Mouse (Mus musculus) neural tube, embryonic 13.5 days (tissue): ENCODE results near the gene Tfam. TPM values are rescaled to one million over a fixed set of nuclear protein-coding genes. Genes with fewer than 3 reads are reported as not detected.

Experiments used
- ATAC-seq: fragments of 200-750 bp; cut with Nextera tagmentation; 2 replicates; pipeline ENCODE4 v1.8.0; 2017; ENCODE audit warnings: low read depth, mild to moderate bottlenecking, moderate TSS enrichment, moderate library complexity
- H3K27ac ChIP-seq: fragments of 300-500 bp; sonication (generic); replicated peaks from 2 replicates; pipeline ENCODE4 v1.5.1; 2015; ENCODE audit warnings: moderate library complexity, mild to moderate bottlenecking, inconsistent platforms
- H3K27me3 ChIP-seq: fragments of 300-500 bp; sonication (generic); 2 replicates; pipeline ENCODE4 v1.6.1; 2015; ENCODE audit warnings: mild to moderate bottlenecking, inconsistent platforms
- H3K36me3 ChIP-seq: fragments of 300-500 bp; sonication (generic); 2 replicates; pipeline ENCODE4 v1.6.1; 2015; ENCODE audit warnings: mild to moderate bottlenecking, inconsistent platforms
- H3K4me1 ChIP-seq: fragments of 300-500 bp; sonication (generic); replicated peaks from 2 replicates; pipeline ENCODE4 v1.6.1; 2015; ENCODE audit warnings: inconsistent platforms
- H3K4me2 ChIP-seq: fragments of 300-500 bp; sonication (generic); 2 replicates; pipeline ENCODE4 v1.6.1; 2015; ENCODE audit warnings: inconsistent platforms, mild to moderate bottlenecking, moderate library complexity
- H3K4me3 ChIP-seq: fragments of 300-500 bp; sonication (generic); 2 replicates; pipeline ENCODE4 v1.5.1; 2015; ENCODE audit warnings: mild to moderate bottlenecking, inconsistent platforms
- H3K9ac ChIP-seq: fragments of 300-500 bp; sonication (generic); 2 replicates; pipeline ENCODE4 v1.6.1; 2015; ENCODE audit warnings: moderate library complexity, mild to moderate bottlenecking, inconsistent platforms
- H3K9me3 ChIP-seq: fragments of 300-500 bp; sonication (generic); 2 replicates; pipeline ENCODE4 v1.6.1; 2016; ENCODE audit warnings: inconsistent platforms
- WGBS: fragments of 180-500 bp; shearing (Covaris S2); methylation state at CpG from one replicate; pipeline ENCODE4 v1.1.7; 2015; 5-methylcytosine and 5-hydroxymethylcytosine counted together
- polyA plus RNA-seq: library from polyadenylated mRNA; unstranded; fragments of >200 nt; fragmentation: Nextera tagmentation; extraction: Ambion mirVana; gene quantifications from 2 replicates; pipeline ENCODE4 v1.2.1, GENCODE M21; 2015

The Tfam gene
- polyA plus RNA-seq, 1 experiment from 2014 or later: 56.6 TPM

DNA sequence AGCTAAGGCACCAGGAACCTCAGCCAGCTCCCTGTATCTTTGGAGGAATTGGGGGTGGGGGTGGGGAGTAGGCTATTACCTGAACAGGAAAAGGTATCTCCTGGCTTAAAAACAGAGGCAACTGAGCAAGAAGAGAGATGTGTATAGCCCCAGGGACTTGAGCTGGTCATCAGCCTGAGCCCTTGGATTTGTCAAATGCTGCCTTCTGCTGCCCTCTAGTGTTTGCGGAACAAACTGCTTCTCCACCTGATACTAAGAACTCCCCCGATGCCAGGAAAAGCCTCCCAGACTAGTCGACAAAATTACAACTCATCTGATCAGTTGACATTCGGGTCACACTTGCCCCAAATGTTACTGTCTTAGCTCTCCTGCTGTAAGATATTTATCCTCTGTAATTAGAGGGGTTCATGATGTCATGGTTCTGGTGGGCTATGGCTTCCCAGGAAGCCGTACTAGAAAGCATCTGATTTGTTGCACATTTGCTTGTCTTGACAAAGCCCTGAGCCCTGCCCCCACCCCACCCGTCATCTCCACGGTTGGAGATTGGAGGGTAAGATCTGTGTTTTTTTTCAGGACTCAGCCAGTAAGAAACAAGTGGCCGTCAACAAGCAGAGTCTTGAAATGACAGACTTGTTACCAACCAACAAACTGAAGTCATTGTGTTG is 19.7 kb downstream of the Tfam start:
- 0 out of 2 replicates have a peak overlapping the region, but pooled peaks have one; percentile 14 for H3K9ac ChIP-seq
- 10% methylated on average over 8 of the region's 8 CpGs for WGBS

DNA sequence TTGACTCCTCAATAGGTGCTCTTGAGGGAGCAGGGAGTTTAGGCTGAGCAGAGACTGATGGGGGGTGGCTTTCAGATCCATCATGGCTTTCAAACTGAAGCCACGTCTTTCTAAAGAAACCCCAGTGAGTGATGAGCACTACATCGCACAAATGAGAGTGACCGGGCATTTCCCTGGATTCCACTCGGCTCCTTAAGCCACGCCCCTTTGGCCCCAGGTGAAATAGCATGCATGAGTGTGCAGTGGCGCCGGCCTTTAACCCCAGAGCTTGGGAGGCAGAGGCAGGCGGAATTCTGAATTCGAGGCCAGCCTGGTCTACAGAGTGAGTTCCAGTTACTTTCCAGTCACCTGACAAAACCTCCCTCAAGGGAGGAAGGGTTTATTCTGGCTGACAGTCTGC is 22.1 kb downstream of the Tfam start:
- Histone ChIP-seq H3K36me3 (no peaks in the 10 kb centered on the region), H3K9me3 (no peaks in the 10 kb centered on the region), H3K9ac (no peak overlapping the region), H3K4me1 (0 out of 2 replicates have a peak, but pooled peaks cover 3% of the 10 kb centered on the region), H3K27ac (no peak overlapping the region), H3K27me3 (no peaks in the 10 kb centered on the region), H3K4me3 (no peak overlapping the region), H3K4me2 (no peak overlapping the region)
- 81% methylated on average over 9 of the region's 9 CpGs for WGBS
- ATAC-seq: no peak

More for the DNA sequence above, 19.7 kb downstream of the Tfam start:
- peak; percentile 57; the same call in 1 of the 2 replicates for ATAC-seq
- Histone ChIP-seq H3K9me3 (no peaks in the 10 kb centered on the region), H3K4me2 (peak overlapping the region; percentile 45), H3K27ac (no peak overlapping the region), H3K4me1 (0 out of 2 replicates have a peak, but pooled peaks cover 7% of the 10 kb centered on the region), H3K36me3 (peaks cover 14% of the 10 kb centered on the region), H3K4me3 (no peak overlapping the region), H3K27me3 (no peaks in the 10 kb centered on the region)

DNA sequence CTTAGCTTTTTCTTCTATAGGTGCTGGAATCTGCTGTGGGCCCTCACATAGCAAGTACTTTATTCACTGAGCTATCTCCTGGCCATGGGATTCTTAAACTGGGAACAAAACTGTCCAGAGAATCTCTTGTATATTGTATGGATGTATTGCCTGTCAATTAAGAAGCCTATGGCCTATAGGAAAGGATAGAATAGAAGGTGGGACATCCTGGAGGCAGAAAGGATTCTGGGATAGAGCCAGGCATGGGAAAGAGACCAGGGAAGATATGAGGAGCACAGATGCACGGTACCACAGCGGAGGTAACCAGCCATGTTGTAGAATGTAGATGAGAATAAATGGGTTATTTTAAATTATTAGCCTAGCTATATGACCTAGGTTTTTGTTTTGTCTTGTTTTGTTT is 36.6 kb downstream of the Tfam start:
- no peak overlapping the region for H3K27ac ChIP-seq
- H3K4me2 ChIP-seq: no peak overlapping the region
- H3K36me3 ChIP-seq: no peaks in the 10 kb centered on the region
- no peak overlapping the region for H3K9ac ChIP-seq
- H3K27me3 ChIP-seq: no peaks in the 10 kb centered on the region
- no peak for ATAC-seq
- H3K9me3 ChIP-seq: no peaks in the 10 kb centered on the region
- H3K4me1 ChIP-seq: peaks cover 8% of the 10 kb centered on the region
- no peak overlapping the region for H3K4me3 ChIP-seq
- 95% methylated on average over 2 of the region's 2 CpGs for WGBS

GRCm38 (mm10) chr10:71200964-71201363 is 37.1 kb downstream of the Tfam start:
- WGBS: 68% methylated on average over 5 of the region's 5 CpGs
- no peaks in the 10 kb centered on the region for H3K27me3 ChIP-seq
- ATAC-seq: no peak
- no peak overlapping the region for H3K4me2 ChIP-seq
- H3K9ac ChIP-seq: no peak overlapping the region
- H3K27ac ChIP-seq: no peak overlapping the region
- no peaks in the 10 kb centered on the region for H3K36me3 ChIP-seq
- H3K4me1 ChIP-seq: peaks cover 8% of the 10 kb centered on the region
- H3K4me3 ChIP-seq: no peak overlapping the region
- H3K9me3 ChIP-seq: no peaks in the 10 kb centered on the region

GRCm38 (mm10) chr10:71198676-71199075 is 39.4 kb downstream of the Tfam start:
- no peak overlapping the region for H3K4me2 ChIP-seq
- H3K4me1 ChIP-seq: peaks cover 8% of the 10 kb centered on the region
- H3K27ac ChIP-seq: no peak overlapping the region
- no peak overlapping the region for H3K4me3 ChIP-seq
- H3K9me3 ChIP-seq: no peaks in the 10 kb centered on the region
- H3K36me3 ChIP-seq: no peaks in the 10 kb centered on the region
- WGBS: 89% methylated on average over 8 of the region's 8 CpGs
- H3K9ac ChIP-seq: no peak overlapping the region
- ATAC-seq: no peak
- H3K27me3 ChIP-seq: no peaks in the 10 kb centered on the region

GRCm38 (mm10) chr10:71197036-71197785 is 40.9 kb downstream of the Tfam start:
- H3K9me3 ChIP-seq: no peaks in the 10 kb centered on the region
- H3K4me2 ChIP-seq: no peak overlapping the region
- H3K4me1 ChIP-seq: peaks cover 12% of the 10 kb centered on the region
- H3K9ac ChIP-seq: no peak overlapping the region
- no peak for ATAC-seq
- no peak overlapping the region for H3K4me3 ChIP-seq
- no peak overlapping the region for H3K27ac ChIP-seq
- no peaks in the 10 kb centered on the region for H3K36me3 ChIP-seq
- H3K27me3 ChIP-seq: no peaks in the 10 kb centered on the region
- WGBS: 75% methylated on average over 14 of the region's 14 CpGs

GRCm38 (mm10) chr10:71195501-71195900 is 42.6 kb downstream of the Tfam start:
- Histone ChIP-seq H3K4me1 (peaks cover 7% of the 10 kb centered on the region), H3K9ac (no peak overlapping the region), H3K27ac (no peak overlapping the region), H3K4me3 (no peak overlapping the region), H3K36me3 (no peaks in the 10 kb centered on the region), H3K27me3 (no peaks in the 10 kb centered on the region), H3K4me2 (no peak overlapping the region), H3K9me3 (no peaks in the 10 kb centered on the region)
- WGBS: 57% methylated on average over 9 of the region's 9 CpGs
- no peak for ATAC-seq

- Histone ChIP-seq H3K27me3 (no peaks in the 10 kb centered on the region), H3K27ac (no peak overlapping the region), H3K4me2 (no peak overlapping the region), H3K4me1 (peaks cover 4% of the 10 kb centered on the region; the same call in 1 of the 2 replicates), H3K9me3 (no peaks in the 10 kb centered on the region), H3K9ac (no peak overlapping the region), H3K4me3 (no peak overlapping the region), H3K36me3 (no peaks in the 10 kb centered on the region)
- WGBS: 85% methylated on average over 7 of the region's 7 CpGs
- no peak for ATAC-seq
Measured at GRCm38 (mm10) chr10:71194713-71195112, 43.4 kb downstream of the Tfam start.

- Histone ChIP-seq H3K9ac (no peak overlapping the region), H3K36me3 (no peaks in the 10 kb centered on the region), H3K9me3 (no peaks in the 10 kb centered on the region), H3K27ac (no peak overlapping the region), H3K4me3 (no peak overlapping the region), H3K4me1 (peaks cover 4% of the 10 kb centered on the region; the same call in 1 of the 2 replicates), H3K27me3 (no peaks in the 10 kb centered on the region), H3K4me2 (no peak overlapping the region)
- no peak for ATAC-seq
- WGBS: 59% methylated on average over 7 of the region's 7 CpGs
Measured at GRCm38 (mm10) chr10:71193319-71193718, 44.8 kb downstream of the Tfam start.

GRCm38 (mm10) chr10:71192886-71193285 is 45.2 kb downstream of the Tfam start:
- ATAC-seq: no peak
- Histone ChIP-seq H3K4me2 (no peak overlapping the region), H3K27ac (no peak overlapping the region), H3K27me3 (no peaks in the 10 kb centered on the region), H3K4me3 (no peak overlapping the region), H3K4me1 (peaks cover 4% of the 10 kb centered on the region; the same call in 1 of the 2 replicates), H3K9me3 (no peaks in the 10 kb centered on the region), H3K9ac (no peak overlapping the region), H3K36me3 (no peaks in the 10 kb centered on the region)
- WGBS: 79% methylated on average over 11 of the region's 11 CpGs

DNA sequence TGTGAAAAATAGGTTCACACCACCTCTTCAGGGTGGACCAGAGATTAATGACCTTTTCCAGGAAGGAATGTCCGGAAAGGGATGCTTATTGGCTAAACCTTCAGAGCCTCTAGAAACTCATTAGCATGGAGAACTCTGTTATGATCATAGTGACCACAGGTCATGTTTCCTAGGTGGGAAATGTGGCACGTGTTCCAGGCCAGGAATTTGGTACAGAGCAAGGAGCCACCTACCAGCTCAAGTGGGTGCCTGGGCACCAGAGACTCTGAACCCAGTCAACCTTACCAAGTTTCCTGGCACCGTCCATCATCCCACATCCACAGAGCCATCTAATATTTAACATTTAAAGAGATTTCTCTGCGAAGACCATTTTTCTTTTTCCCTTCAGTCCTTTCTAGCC is 49.4 kb downstream of the Tfam start:
- H3K9ac ChIP-seq: no peak overlapping the region
- H3K27ac ChIP-seq: no peak overlapping the region
- no peaks in the 10 kb centered on the region for H3K36me3 ChIP-seq
- no peak overlapping the region for H3K4me3 ChIP-seq
- H3K27me3 ChIP-seq: no peaks in the 10 kb centered on the region
- no peaks in the 10 kb centered on the region for H3K9me3 ChIP-seq
- peaks cover 4% of the 10 kb centered on the region; the same call in 1 of the 2 replicates for H3K4me1 ChIP-seq
- ATAC-seq: no peak
- WGBS: 91% methylated on average over 4 of the region's 4 CpGs
- H3K4me2 ChIP-seq: no peak overlapping the region

DNA sequence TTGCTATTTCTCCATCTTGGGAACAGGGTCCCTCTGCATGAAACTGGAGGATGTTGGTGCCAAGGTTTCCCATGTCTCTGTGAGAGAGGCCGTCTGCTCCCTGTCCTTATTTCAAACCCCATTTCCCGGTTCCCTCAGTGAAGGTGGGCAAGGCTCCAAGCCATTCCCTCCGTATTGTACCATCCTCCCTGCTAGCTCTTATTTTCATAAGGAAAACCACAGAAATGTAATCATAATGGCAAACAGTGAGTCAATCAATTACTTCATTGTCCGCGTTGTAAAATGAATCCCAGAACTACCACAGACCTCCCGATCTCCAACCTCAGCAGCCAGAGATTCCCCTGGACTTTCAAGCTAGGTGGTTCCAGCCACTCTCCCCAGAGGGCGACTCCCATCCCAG is 53.0 kb downstream of the Tfam start:
- Histone ChIP-seq H3K27me3 (no peaks in the 10 kb centered on the region), H3K9ac (no peak overlapping the region), H3K4me2 (no peak overlapping the region), H3K4me3 (no peak overlapping the region), H3K4me1 (no peaks in the 10 kb centered on the region), H3K27ac (no peak overlapping the region), H3K9me3 (no peaks in the 10 kb centered on the region), H3K36me3 (no peaks in the 10 kb centered on the region)
- WGBS: 87% methylated on average over 7 of the region's 7 CpGs
- no peak for ATAC-seq
